Mouse (Mus musculus) liver, adult (tissue): ENCODE results near the gene Rbfox1.

Experiments
- GATA4 ChIP-seq: IDR thresholded peaks from 2 replicates; pipeline ENCODE4 v1.6.1; 2014; ENCODE audit warnings: mild to moderate bottlenecking, low read length; ENCODE audit not compliant: insufficient replicate concordance

Rbfox1 gene

DNA sequence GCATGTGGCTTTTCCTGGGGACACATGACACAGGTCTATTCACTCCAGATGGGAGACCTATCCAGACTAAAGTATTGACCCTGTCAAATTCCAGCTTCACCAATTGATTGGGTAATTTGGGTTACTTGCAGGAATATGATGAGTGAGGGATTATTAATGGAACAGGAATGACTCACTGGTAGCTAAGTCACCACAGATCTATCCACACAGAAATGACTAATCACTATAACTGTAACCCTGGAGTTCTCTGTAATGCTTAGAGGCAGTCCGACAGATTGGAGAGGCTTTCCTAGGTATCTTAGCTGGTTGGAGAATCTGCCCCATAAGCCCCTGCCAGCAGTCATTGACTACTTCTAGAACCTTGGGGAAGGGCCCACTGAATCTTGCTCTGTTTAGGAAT lies 827.2 kb downstream of the Rbfox1 start:
- TF ChIP-seq GATA4, result no peak

GRCm38 (mm10) chr16:6715245-6715644 lies 830.1 kb downstream of the Rbfox1 start:
- TF ChIP-seq GATA4, result no peak

DNA sequence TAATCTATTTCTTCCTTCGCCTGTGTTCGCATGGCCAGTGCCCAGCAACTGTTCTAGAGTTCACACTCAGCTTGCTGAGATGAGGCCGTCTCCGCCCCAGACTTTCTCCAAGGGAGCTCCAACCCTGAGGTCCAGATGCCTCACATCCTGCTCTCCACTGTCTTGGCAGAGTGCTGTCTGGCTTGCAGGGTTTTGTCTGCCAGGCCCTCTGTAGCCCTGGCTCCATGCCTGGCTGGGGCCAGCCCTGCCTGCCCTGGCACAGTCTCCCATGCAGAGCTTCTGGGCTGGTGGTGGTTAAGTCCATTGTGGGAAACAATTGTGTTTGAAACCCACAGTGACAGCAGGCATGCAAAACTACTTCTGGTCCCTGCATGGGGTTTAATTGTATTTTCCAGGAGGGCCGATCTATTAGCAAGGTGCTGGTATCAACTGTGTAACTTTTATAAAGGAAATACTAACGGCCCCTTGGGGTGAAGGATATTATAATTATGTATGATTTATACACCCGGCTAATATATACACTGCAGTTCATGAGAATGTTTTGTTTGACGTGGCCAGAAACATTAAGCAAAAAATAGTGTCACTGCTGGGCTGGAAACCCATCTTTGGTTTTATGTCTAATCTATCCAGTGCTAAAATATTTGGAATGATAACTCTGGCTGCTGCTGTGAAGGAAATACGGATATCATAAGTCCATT lies 831.2 kb downstream of the Rbfox1 start:
- TF ChIP-seq GATA4, result no peak

DNA sequence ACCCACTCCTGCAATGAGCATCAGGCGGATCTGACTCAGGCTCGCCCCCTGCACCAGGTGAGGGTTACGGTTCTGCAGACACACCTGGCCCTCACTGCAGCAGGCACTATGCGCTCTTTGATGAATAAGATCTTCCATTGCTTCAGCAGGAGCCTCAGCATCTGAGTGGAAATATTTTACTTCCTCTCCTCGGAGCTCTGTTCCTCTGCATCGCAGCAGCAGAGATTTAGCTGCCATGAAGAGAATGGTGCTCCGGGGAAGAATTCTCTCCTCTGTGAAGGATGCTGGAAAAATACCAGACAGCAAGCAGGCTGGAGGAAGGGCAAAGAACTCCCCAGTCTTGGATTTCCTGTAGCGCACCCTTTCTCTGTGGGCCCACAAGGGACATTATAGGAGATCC lies 833.9 kb downstream of the Rbfox1 start:
- no peak for TF ChIP-seq GATA4

GRCm38 (mm10) chr16:6732646-6733045 lies 847.5 kb downstream of the Rbfox1 start:
- TF ChIP-seq GATA4, result no peak

DNA sequence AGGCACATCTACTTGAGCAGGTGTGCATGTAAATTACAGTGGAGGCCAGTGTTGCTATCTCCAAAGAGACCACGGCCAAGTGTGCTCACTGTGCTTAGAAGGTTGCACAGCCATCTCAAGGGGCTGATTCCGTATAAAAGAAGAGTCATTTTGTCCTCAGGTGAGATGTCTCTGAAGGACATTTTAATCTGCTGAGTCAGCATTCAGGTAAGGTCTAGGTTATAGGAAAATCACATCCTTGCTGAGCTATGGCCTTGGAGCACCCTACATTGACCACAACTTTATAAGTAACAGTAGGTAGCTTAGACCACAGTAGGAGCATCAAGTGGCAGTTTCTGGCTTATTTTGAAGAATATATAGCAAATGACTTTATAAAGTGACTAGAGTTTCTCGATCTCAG lies 848.3 kb downstream of the Rbfox1 start:
- no peak for TF ChIP-seq GATA4

- no peak for TF ChIP-seq GATA4
Observed at GRCm38 (mm10) chr16:6736566-6736965, 851.4 kb downstream of the Rbfox1 start.

DNA sequence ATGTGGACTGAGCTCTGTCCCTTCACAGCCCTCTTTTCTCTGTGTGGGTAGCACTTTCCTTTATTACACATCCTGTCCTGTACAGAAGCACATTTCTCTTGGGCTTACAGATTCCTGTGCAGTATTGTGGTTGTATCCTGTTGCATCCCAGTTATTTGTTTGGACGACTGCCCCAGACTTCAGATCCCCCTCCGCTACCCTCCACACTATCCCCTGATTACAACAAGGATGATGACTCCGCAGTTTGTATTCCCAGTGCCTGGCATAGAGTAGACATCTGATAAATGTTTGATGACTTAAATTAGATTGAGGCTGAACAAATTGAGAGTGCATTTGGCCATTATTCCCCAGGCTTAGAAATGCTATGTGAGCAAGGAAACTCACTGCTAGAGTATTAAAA lies 851.8 kb downstream of the Rbfox1 start:
- TF ChIP-seq GATA4, result no peak

DNA sequence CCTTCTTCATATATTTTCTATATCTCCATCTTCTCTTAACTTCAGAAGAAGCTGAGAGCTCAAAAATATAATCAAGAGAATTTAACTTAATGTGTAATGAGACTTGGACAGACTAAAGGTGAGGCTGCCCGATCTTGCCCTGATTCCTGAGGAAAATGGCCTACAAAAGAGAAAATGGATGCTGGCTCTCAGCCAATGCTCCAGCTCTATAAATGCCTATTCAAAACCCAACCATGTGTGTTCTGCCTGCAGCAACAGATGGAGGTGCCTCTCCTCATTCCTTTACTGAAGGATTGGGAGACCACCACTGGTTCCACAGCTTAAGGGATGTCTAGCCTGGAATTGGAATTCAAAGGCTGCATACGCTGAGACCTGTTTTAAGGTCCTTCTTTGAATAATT lies 861.0 kb downstream of the Rbfox1 start:
- TF ChIP-seq GATA4, result no peak

GRCm38 (mm10) chr16:6750491-6750890 lies 865.3 kb downstream of the Rbfox1 start:
- no peak for TF ChIP-seq GATA4

DNA sequence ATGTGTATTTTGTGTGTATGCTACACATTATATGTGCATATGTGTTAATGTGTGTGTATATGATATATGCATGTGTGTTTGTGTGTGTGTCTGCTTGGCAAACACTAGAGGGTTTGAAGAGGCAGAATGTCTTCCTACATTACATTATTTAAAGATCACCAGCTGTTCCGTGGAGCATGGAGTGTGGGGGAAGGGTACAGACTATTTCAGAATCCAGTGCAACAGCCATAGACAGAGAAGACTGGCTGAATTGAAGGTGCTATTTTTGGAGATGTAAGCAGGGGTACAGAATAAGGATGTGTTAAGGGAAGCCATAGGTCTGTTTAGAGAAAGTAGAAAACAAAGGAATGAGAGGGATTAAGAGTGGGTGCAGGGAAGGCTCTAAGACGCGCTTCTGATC lies 869.7 kb downstream of the Rbfox1 start:
- no peak for TF ChIP-seq GATA4

DNA sequence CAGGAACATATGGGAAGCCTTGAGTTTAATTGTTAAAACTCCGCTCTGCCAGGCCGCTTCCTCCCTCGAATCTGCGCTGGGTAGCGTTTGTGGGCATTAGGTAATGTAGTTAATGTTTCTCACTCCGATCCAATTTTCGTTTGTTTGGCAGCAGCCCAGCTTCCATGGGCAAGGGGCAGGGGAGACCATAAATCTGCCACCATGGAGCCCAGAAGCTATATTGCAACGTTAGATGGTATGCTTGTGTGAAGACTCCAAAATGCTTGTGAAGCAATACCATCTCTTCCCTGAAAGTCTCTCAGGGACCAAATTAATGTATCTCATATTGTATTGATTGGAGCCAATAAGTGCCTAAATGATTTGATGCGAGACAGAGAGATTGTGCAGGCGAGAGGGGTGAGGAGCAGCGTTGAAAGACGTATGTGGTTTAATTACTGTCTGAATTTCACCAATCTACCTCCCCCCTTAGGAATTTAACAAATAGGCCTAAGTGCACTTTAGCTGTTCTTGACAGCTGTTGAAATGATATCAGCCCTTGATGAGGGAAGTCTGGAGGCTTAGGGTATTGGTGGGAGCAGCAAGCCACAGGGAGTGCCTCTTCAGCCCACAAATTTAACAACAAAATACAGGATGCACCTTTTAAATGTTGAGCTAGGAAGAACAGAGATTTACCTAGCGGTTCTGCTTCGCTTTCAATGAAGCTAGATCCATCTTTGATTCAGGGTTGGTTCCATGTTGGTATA lies 884.5 kb downstream of the Rbfox1 start:
- TF ChIP-seq GATA4, result no peak

GRCm38 (mm10) chr16:6777506-6778185 lies 892.5 kb downstream of the Rbfox1 start:
- no peak for TF ChIP-seq GATA4

- TF ChIP-seq GATA4, result no peak
Observed at GRCm38 (mm10) chr16:6784144-6784543, 899.0 kb downstream of the Rbfox1 start.

GRCm38 (mm10) chr16:6785026-6785425 lies 899.9 kb downstream of the Rbfox1 start:
- no peak for TF ChIP-seq GATA4

DNA sequence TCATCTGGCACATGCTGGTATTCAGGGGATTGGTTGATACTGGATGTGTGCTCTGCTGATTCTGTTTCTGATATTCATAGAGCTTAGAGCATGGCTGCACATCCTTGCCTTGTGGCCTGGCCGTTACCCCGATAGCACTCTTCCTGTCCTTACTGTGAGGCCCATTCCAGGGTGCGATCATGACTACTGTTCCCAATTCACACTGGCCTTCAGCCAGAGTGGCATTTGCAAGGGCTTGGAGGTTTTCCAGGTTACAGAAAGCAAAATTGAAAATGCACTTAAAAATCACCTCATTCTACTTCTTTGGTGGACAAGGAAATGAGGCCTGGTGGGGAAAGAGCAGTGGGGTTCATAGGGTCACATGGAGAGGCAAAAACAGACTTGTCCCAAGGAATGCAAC lies 906.1 kb downstream of the Rbfox1 start:
- TF ChIP-seq GATA4, result no peak

GRCm38 (mm10) chr16:6791655-6792054 lies 906.5 kb downstream of the Rbfox1 start:
- TF ChIP-seq GATA4, result no peak

DNA sequence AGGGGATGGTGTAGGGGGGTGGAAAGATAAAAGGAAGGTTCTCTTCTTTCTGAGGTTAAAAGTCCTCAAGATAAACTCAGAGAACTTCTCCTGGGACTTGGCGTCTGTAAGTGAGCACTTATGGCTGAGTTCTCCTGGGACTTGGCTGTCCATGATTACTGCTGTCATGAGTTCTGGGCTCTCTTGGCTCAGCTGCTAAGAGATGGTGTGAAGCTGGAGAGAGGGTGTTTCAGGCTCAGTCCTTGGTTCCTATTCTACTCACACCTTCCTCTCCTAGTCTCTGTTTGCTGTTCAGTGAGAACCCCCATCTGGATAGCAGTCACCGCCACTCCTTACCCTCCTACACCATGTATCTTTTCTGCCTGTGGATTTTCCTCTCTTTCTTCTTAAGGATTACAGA lies 921.1 kb downstream of the Rbfox1 start:
- TF ChIP-seq GATA4, result no peak
